Mouse (Mus musculus) heart, embryonic 14.5 days (tissue): ENCODE data around the gene Rcor1. TPM values are rescaled to one million over a fixed set of nuclear protein-coding genes. Genes with fewer than 3 reads are reported as not detected.

ENCODE experiments used
- ATAC-seq: fragments of 200-750 bp; cut with Nextera tagmentation; 2 replicates; pipeline ENCODE4 v1.8.0; 2017; ENCODE audit warnings: low read depth, moderate TSS enrichment; ENCODE audit not compliant: insufficient number of reproducible peaks, insufficient read depth, low FRiP score
- H3K27ac ChIP-seq, 2 experiments: fragments of 200-500 bp in 1 of 2; fragments of 300-500 bp in 1 of 2; sonication (generic) in 1 of 2; replicated peaks in 1 of 2; 2 replicates each; pipeline ENCODE4 v1.5.1; 2012 to 2014; ENCODE audit warnings: low read depth in 2 of 2, low read length in 2 of 2, control low read depth in 1 of 2, mild to moderate bottlenecking in 1 of 2, mixed read lengths in 1 of 2; ENCODE audit not compliant: control insufficient read depth in 1 of 2, insufficient read depth in 1 of 2
- H3K27me3 ChIP-seq: fragments of 300-500 bp; sonication (generic); 2 replicates; pipeline ENCODE4 v1.6.1; 2014; ENCODE audit warnings: mild to moderate bottlenecking, low read length, control low read depth; ENCODE audit not compliant: control insufficient read depth, insufficient read depth
- H3K36me3 ChIP-seq: fragments of 300-500 bp; sonication (generic); 2 replicates; pipeline ENCODE4 v1.6.1; 2014; ENCODE audit warnings: mild to moderate bottlenecking, control low read depth, low read length, mixed read lengths; ENCODE audit not compliant: control insufficient read depth, insufficient read depth
- H3K4me1 ChIP-seq, 2 experiments: fragments of 200-500 bp in 1 of 2; fragments of 300-500 bp in 1 of 2; sonication (generic) in 1 of 2; 2 replicates each; pipeline ENCODE4 v1.6.1; 2012 to 2014; ENCODE audit warnings: low read length in 2 of 2, control low read depth in 1 of 2, mixed read lengths in 1 of 2; ENCODE audit not compliant: control insufficient read depth in 2 of 2, insufficient read depth in 2 of 2
- H3K4me2 ChIP-seq: fragments of 300-500 bp; sonication (generic); 2 replicates; pipeline ENCODE4 v1.6.1; 2014; ENCODE audit warnings: mild to moderate bottlenecking, low read length
- H3K4me3 ChIP-seq, 2 experiments: fragments of 200-500 bp in 1 of 2; fragments of 300-500 bp in 1 of 2; sonication (generic) in 1 of 2; 2 replicates each; pipeline ENCODE4 v1.5.1; 2012 to 2014; ENCODE audit warnings: low read length in 2 of 2, mild to moderate bottlenecking in 2 of 2, control low read depth in 1 of 2, low read depth in 1 of 2, moderate library complexity in 1 of 2; ENCODE audit not compliant: control insufficient read depth in 1 of 2, insufficient read depth in 1 of 2
- H3K9ac ChIP-seq: fragments of 300-500 bp; sonication (generic); 2 replicates; pipeline ENCODE4 v1.6.1; 2014; ENCODE audit warnings: mild to moderate bottlenecking, low read length
- H3K9me3 ChIP-seq: fragments of 300-500 bp; sonication (generic); 2 replicates; pipeline ENCODE4 v1.6.1; 2016; ENCODE audit warnings: low read length, control low read depth; ENCODE audit not compliant: control insufficient read depth
- WGBS: fragments of 180-500 bp; shearing (Covaris S2); extraction: QIAGEN DNeasy Blood & Tissue Kit; methylation state at CpG from one replicate; pipeline ENCODE4 v1.1.7; 2014; 5-methylcytosine and 5-hydroxymethylcytosine counted together
- polyA plus RNA-seq: library from polyadenylated mRNA; unstranded; fragments of >200 nt; fragmentation: Nextera tagmentation; extraction: Ambion mirVana; gene quantifications from 2 replicates; pipeline ENCODE4 v1.2.1, GENCODE M21; 2014

Gene Rcor1
- polyA plus RNA-seq, 1 experiment from 2014 or later: 12.6 TPM

- WGBS: 61% methylated on average over 5 of the region's 5 CpGs
- no peak overlapping the region; the same call in 1 of the 2 replicates for H3K4me2 ChIP-seq
- H3K27ac ChIP-seq: peak overlapping the region in 1 of 2 experiments; percentile 48; a peak in 1 of 4 replicates
- peaks cover 2 to 13% of the 10 kb centered on the region in 2 experiments; a peak in 3 of 4 replicates for H3K4me1 ChIP-seq
- ATAC-seq: no peak
- no peaks in the 10 kb centered on the region for H3K9me3 ChIP-seq
- H3K27me3 ChIP-seq: no peaks in the 10 kb centered on the region
- no peak overlapping the region for H3K4me3 ChIP-seq
- peaks cover 20% of the 10 kb centered on the region; the same call in 1 of the 2 replicates for H3K36me3 ChIP-seq
- H3K9ac ChIP-seq: no peak overlapping the region
These were observed 31.9 kb downstream of the Rcor1 start for GRCm38 (mm10) chr12:111071009-111071408.

GRCm38 (mm10) chr12:111071477-111072152 is 32.5 kb downstream of the Rcor1 start:
- Histone ChIP-seq H3K9me3 (no peaks in the 10 kb centered on the region), H3K4me2 (peak overlapping the region; percentile 7; the same call in 1 of the 2 replicates), H3K4me3 (no peak overlapping the region), H3K27me3 (no peaks in the 10 kb centered on the region), H3K4me1 (peaks cover 7 to 18% of the 10 kb centered on the region in 2 experiments; a peak in 3 of 4 replicates), H3K9ac (peak overlapping the region; percentile 9), H3K27ac (peak overlapping the region; percentile 48 to 56), H3K36me3 (peaks cover 20% of the 10 kb centered on the region; the same call in 1 of the 2 replicates)
- ATAC-seq: no peak
- WGBS: 54% methylated on average over 10 of the region's 10 CpGs

GRCm38 (mm10) chr12:111076385-111076965 is 37.3 kb downstream of the Rcor1 start:
- Histone ChIP-seq H3K9ac (no peak overlapping the region), H3K27ac (peak overlapping the region; percentile 36 to 62; a peak in 3 of 4 replicates), H3K9me3 (no peaks in the 10 kb centered on the region), H3K4me2 (peak overlapping the region; percentile 16), H3K36me3 (peaks cover 5% of the 10 kb centered on the region; the same call in 1 of the 2 replicates), H3K27me3 (no peaks in the 10 kb centered on the region), H3K4me3 (no peak overlapping the region), H3K4me1 (peaks cover 10 to 15% of the 10 kb centered on the region in 2 experiments; a peak in 3 of 4 replicates)
- no peak for ATAC-seq
- 41% methylated on average over 12 of the region's 12 CpGs for WGBS

GRCm38 (mm10) chr12:111085579-111085978 is 46.4 kb downstream of the Rcor1 start:
- no peak overlapping the region for H3K4me3 ChIP-seq
- no peaks in the 10 kb centered on the region for H3K9me3 ChIP-seq
- H3K9ac ChIP-seq: no peak overlapping the region
- peaks cover 31% of the 10 kb centered on the region for H3K36me3 ChIP-seq
- peaks cover 2 to 14% of the 10 kb centered on the region in 2 experiments; a peak in 2 of 4 replicates for H3K4me1 ChIP-seq
- ATAC-seq: no peak
- H3K27ac ChIP-seq: no peak overlapping the region
- 66% methylated on average over 4 of the region's 4 CpGs for WGBS
- no peak overlapping the region for H3K4me2 ChIP-seq
- no peaks in the 10 kb centered on the region for H3K27me3 ChIP-seq

- Histone ChIP-seq H3K4me3 (no peak overlapping the region), H3K27ac (no peak overlapping the region), H3K4me1 (peaks cover 3 to 14% of the 10 kb centered on the region in 2 experiments; a peak in 3 of 4 replicates), H3K36me3 (peaks cover 31% of the 10 kb centered on the region), H3K27me3 (no peaks in the 10 kb centered on the region), H3K9ac (no peak overlapping the region), H3K9me3 (no peaks in the 10 kb centered on the region), H3K4me2 (no peak overlapping the region)
- WGBS: 94% methylated on average over 1 of the region's 1 CpGs
- no peak for ATAC-seq
These were observed 47.9 kb downstream of the Rcor1 start for GRCm38 (mm10) chr12:111087066-111087465.

- no peak overlapping the region for H3K4me3 ChIP-seq
- peaks cover 23% of the 10 kb centered on the region for H3K36me3 ChIP-seq
- H3K4me1 ChIP-seq: peaks cover 3 to 14% of the 10 kb centered on the region in 2 experiments; a peak in 3 of 4 replicates
- no peaks in the 10 kb centered on the region for H3K9me3 ChIP-seq
- no peak overlapping the region for H3K4me2 ChIP-seq
- no peak for ATAC-seq
- 25% methylated on average over 5 of the region's 5 CpGs for WGBS
- H3K27ac ChIP-seq: no peak overlapping the region
- H3K9ac ChIP-seq: no peak overlapping the region
- no peaks in the 10 kb centered on the region for H3K27me3 ChIP-seq
These were observed 49.0 kb downstream of the Rcor1 start for GRCm38 (mm10) chr12:111088186-111088585.

GRCm38 (mm10) chr12:111088731-111089141 is 49.6 kb downstream of the Rcor1 start:
- no peaks in the 10 kb centered on the region for H3K9me3 ChIP-seq
- no peak overlapping the region for H3K4me3 ChIP-seq
- WGBS: 67% methylated on average over 3 of the region's 3 CpGs
- 0 out of 4 replicates have a peak overlapping the region, but pooled peaks of 1 of the 2 experiments have one; percentile 14 for H3K27ac ChIP-seq
- H3K4me1 ChIP-seq: peaks cover 3 to 14% of the 10 kb centered on the region in 2 experiments; a peak in 3 of 4 replicates
- no peak for ATAC-seq
- H3K9ac ChIP-seq: no peak overlapping the region; the same call in 1 of the 2 replicates
- H3K4me2 ChIP-seq: no peak overlapping the region
- H3K27me3 ChIP-seq: no peaks in the 10 kb centered on the region
- H3K36me3 ChIP-seq: peaks cover 23% of the 10 kb centered on the region
